Comparison of ENCODE assay signal across 8 mouse cellular contexts in the genomic region with DNA sequence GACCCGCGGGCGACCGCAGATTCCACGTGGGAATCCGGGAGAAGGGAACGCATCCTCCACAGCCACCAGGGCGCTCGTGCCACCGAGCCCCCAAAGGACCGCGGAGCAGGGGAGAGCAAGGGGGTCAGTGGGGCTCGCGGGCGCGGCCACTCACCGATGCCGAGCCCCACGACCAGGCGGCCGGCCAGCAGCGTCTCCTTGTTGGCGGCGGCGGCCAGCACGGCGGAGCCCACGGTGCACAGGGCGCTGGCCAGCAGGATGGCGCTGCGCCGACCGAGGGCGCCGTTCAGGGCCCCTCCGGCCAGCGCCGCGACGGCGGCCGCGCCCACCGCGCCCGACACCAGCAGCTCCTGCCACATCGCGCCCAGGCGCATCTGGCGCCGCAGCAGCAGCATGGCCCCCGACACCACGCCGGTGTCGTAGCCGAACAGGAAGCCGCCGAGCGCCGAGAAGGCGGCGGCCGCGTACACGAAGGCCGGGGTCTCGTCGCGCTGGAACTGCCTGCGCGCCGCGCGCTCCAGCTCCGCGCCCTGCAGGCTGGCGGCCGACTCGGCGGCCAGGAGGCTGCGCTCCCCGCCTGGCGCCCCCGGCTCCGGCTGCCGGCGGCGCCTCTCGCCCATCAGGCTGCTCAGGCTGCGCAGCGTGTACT. TPM values are rescaled to one million over a fixed set of nuclear protein-coding genes. Genes with fewer than 3 reads are reported as not detected.
DNase-seq lines count a peak whose midpoint lies in the region; ATAC-seq and TF ChIP-seq lines count a peak whose summit lies in the region.

No protein-coding gene starts in this region.

- H3K4me1 ChIP-seq in intestine, embryonic 16.5 days (ENCODE audit: control insufficient read depth, insufficient read depth, low read length), result peaks cover 6% of the 10 kb centered on the region
- peaks cover 4% of the 10 kb centered on the region; the same call in 1 of the 2 replicates for H3K4me1 ChIP-seq in spleen, adult 2 months (ENCODE audit: control insufficient read depth, insufficient read depth, insufficient read length)

- no peaks in the 10 kb centered on the region for H3K27me3 ChIP-seq in intestine, embryonic 16.5 days (replicated peaks; ENCODE audit: control insufficient read depth, insufficient read depth, low read length)
- H3K27me3 ChIP-seq in spleen, adult 2 months (ENCODE audit: control insufficient read depth, insufficient read depth, low read length), result peaks cover 8% of the 10 kb centered on the region

- H3K27ac ChIP-seq in intestine, embryonic 16.5 days (ENCODE audit: low read length), result peak overlapping the region; percentile 72
- H3K27ac ChIP-seq in spleen, adult 2 months (ENCODE audit: insufficient read depth, low read length), result no peak overlapping the region

- DNase-seq in right cerebral cortex, postnatal 14 days, result peak; percentile 38
- DNase-seq in right cerebral cortex, postnatal 25 days, result no peak
- DNase-seq in cerebellum, postnatal 10 days, result peak; percentile 75
- peak; percentile 60 for DNase-seq in lung, postnatal 10 days
- DNase-seq in spleen, adult 2 months (ENCODE audit: low read depth in 1 of 2, low spot score in 2 of 2), result peak in 1 of 2 experiments; percentile 7
- no peak for DNase-seq in retina, postnatal 1 day

- H3K9ac ChIP-seq in intestine, embryonic 16.5 days (ENCODE audit: low read depth, low read length), result peak overlapping the region; percentile 78

- no peaks in the 10 kb centered on the region for H3K9me3 ChIP-seq in intestine, embryonic 16.5 days (ENCODE audit: control insufficient read depth, low read length)

- WGBS in intestine, embryonic 16.5 days, result under 1% methylated on average over 90 of the region's 91 CpGs
- WGBS in spleen, adult 2 months, result under 1% methylated on average over 80 of the region's 91 CpGs

- no peaks in the 10 kb centered on the region for H3K36me3 ChIP-seq in intestine, embryonic 16.5 days (ENCODE audit: control insufficient read depth, insufficient read depth, low read length)
- no peaks in the 10 kb centered on the region for H3K36me3 ChIP-seq in spleen, adult 2 months (ENCODE audit: control insufficient read depth, insufficient read depth, low read length)

- peak overlapping the region; percentile 77 for H3K4me3 ChIP-seq in intestine, embryonic 16.5 days (ENCODE audit: low read length)
- peak overlapping the region; percentile 55 for H3K4me3 ChIP-seq in spleen, adult 2 months (ENCODE audit: extremely low read depth, insufficient read depth, insufficient read length)

- no peak for TF ChIP-seq CTCF in spleen, adult 2 months (IDR thresholded peaks at IDR 0.05; ENCODE audit: extremely low read depth, insufficient read depth, insufficient read length, insufficient replicate concordance)

- no peak for TF ChIP-seq POLR2A in spleen, adult 2 months (IDR thresholded peaks at IDR 0.05; ENCODE audit: low read depth, low read length)

- peak overlapping the region; percentile 97 for H3K4me2 ChIP-seq in intestine, embryonic 16.5 days (ENCODE audit: low read depth, low read length)

- ATAC-seq in granulocyte monocyte progenitor cell, adult 5-6 weeks (replicated peaks; ENCODE audit: poor library complexity, severe bottlenecking), result peak; percentile 49
- ATAC-seq in intestine, embryonic 16.5 days, result peak; percentile 90

RNA-seq across cellular contexts. Expression of a gene that starts 0.5 kb away (rescaled TPM):
- not detected in 2 replicates for total RNA-seq in granulocyte monocyte progenitor cell, adult 5-6 weeks (2014; fragmentation: Nextera tagmentation)
- total RNA-seq in granulocyte monocyte progenitor cell, adult 5-6 weeks (2017), result not detected in 2 replicates
- polyA plus RNA-seq in intestine, embryonic 16.5 days (2015; fragmentation: Nextera tagmentation; extraction: Ambion mirVana), result 0.75 and 0.93 TPM in 2 replicates
- 0.30 and 0.34 TPM in 2 replicates for polyA plus RNA-seq in spleen, adult 2 months (2012; rRNA removed)

Comparison
In these comparisons a context has a peak if more than half of its experiments do, and no peak if none do; other contexts are left out.
1. DNase-seq: peak in right cerebral cortex, postnatal 14 days (single experiment), cerebellum, postnatal 10 days (2 of 2) and lung, postnatal 10 days (single experiment); none in right cerebral cortex, postnatal 25 days (single experiment) and retina, postnatal 1 day (single experiment).